14 mouse cellular contexts compared by ENCODE assay signal in genomic region chr7:25047363-25047762, GRCm38 (mm10). TPM values are rescaled to one million over a fixed set of nuclear protein-coding genes. Genes with fewer than 3 reads are reported as not detected.
A peak's percentile ranks its signal among the peaks of the same experiment; 100 is the strongest.
DNase-seq lines count a peak whose midpoint lies in the region; ATAC-seq and TF ChIP-seq lines count a peak whose summit lies in the region.
"Had no signal": no experiment of that assay in that cellular context is flagged by ENCODE, and none has a peak within 500 bp of the region (broad histone marks: within the 10 kb centered on the region; RNA-seq: fewer than 3 reads in every experiment).

No protein-coding gene starts in this region.

- H3K36me3 ChIP-seq in C2C12 (ENCODE audit: control insufficient read depth, insufficient read depth), result no peaks in the 10 kb centered on the region
- peaks cover 13% of the 10 kb centered on the region for H3K36me3 ChIP-seq in midbrain, embryonic 11.5 days (ENCODE audit: control insufficient read depth, insufficient read depth, low read length)

- H3K9me3 ChIP-seq in midbrain, embryonic 11.5 days (ENCODE audit: control insufficient read depth, low read length), result no peaks in the 10 kb centered on the region
- H3K9me3 ChIP-seq: embryonic facial prominence, embryonic 15.5 days; G1E had no signal

- H3K9ac ChIP-seq in midbrain, embryonic 11.5 days (ENCODE audit: low read length), result no peak overlapping the region
- H3K9ac ChIP-seq: embryonic facial prominence, embryonic 15.5 days had no signal

- no peak overlapping the region for H3K4me2 ChIP-seq in midbrain, embryonic 11.5 days
- H3K4me2 ChIP-seq: embryonic facial prominence, embryonic 15.5 days; liver, embryonic 11.5 days had no signal

- no peaks in the 10 kb centered on the region for H3K27me3 ChIP-seq in C2C12 (ENCODE audit: control insufficient read depth, insufficient read depth, insufficient read length)
- no peaks in the 10 kb centered on the region for H3K27me3 ChIP-seq in midbrain, embryonic 11.5 days (ENCODE audit: control insufficient read depth, insufficient read depth, low read length)
- H3K27me3 ChIP-seq: embryonic facial prominence, embryonic 15.5 days had no signal

- H3K27ac ChIP-seq in midbrain, embryonic 11.5 days (ENCODE audit: low read depth, low read length), result no peak overlapping the region
- H3K27ac ChIP-seq: embryonic facial prominence, embryonic 15.5 days had no signal

- 91% methylated on average over 8 of the region's 8 CpGs for WGBS in midbrain, embryonic 11.5 days

- ATAC-seq in frontal cortex, adult (ENCODE audit: low TSS enrichment), result peak; percentile 44; the same call in 1 of the 2 replicates
- ATAC-seq in midbrain, embryonic 11.5 days (ENCODE audit: low FRiP score), result no peak
- ATAC-seq: inflammation-experienced regulatory T-cells, adult 6 months had no signal

- H3K79me2 ChIP-seq in C2C12 (ENCODE audit: control insufficient read depth, insufficient read depth), result no peaks in the 10 kb centered on the region

- H3K4me3 ChIP-seq in C2C12 (ENCODE audit: insufficient read depth, poor library complexity, severe bottlenecking), result no peak overlapping the region
- no peak overlapping the region for H3K4me3 ChIP-seq in midbrain, embryonic 11.5 days (ENCODE audit: low read depth, low read length)
- H3K4me3 ChIP-seq: embryonic facial prominence, embryonic 15.5 days had no signal

- no peak for DNase-seq in frontal cortex, postnatal 25 days (ENCODE audit: low spot score in 2 of 2)
- DNase-seq in adrenal gland, adult 8-10 months, result peak; percentile 71
- DNase-seq in layer of hippocampus, postnatal 14 days (ENCODE audit: low spot score in 2 of 2), result peak; percentile 43 to 68
- DNase-seq in heart, postnatal 36 days, result no peak
- DNase-seq in midbrain, embryonic 11.5 days (ENCODE audit: low spot score, missing footprints), result no peak
- DNase-seq: heart, postnatal 10 days; kidney, postnatal 25 days; thymus, postnatal 4 days had no signal

- no peaks in the 10 kb centered on the region for H3K79me3 ChIP-seq in C2C12 (ENCODE audit: low read depth)

- TF ChIP-seq CTCF in C2C12 (IDR thresholded peaks at IDR 0.05; ENCODE audit: control insufficient read depth, insufficient read depth, insufficient read length), result no peak

- H3K4me1 ChIP-seq in midbrain, embryonic 11.5 days (ENCODE audit: control insufficient read depth, insufficient read depth, low read length), result no peaks in the 10 kb centered on the region
- H3K4me1 ChIP-seq: embryonic facial prominence, embryonic 15.5 days had no signal

- intact Hi-C loops in heart, postnatal 36 days (cut with DNase I), result no loop called here

- H3ac ChIP-seq in C2C12 (ENCODE audit: control insufficient read depth, insufficient read length, low read depth), result no peak overlapping the region

TF ChIP-seq in C2C12, 6 proteins besides CTCF, POLR2A, EP300 and RAD21:
- TF ChIP-seq USF1 (IDR thresholded peaks at IDR 0.05; ENCODE audit: low read depth) (no peak), MAX (IDR thresholded peaks at IDR 0.05) (peak; percentile 31), MYOG (IDR thresholded peaks at IDR 0.05; ENCODE audit: control insufficient read depth, extremely low read depth, insufficient read length) (no peak), MYOD1 (IDR thresholded peaks at IDR 0.05; ENCODE audit: control insufficient read depth, insufficient read length, low read depth) (no peak), CEBPB (IDR thresholded peaks at IDR 0.05; ENCODE audit: low read depth) (no peak), FOSL1 (IDR thresholded peaks at IDR 0.05; ENCODE audit: insufficient read depth, low read length, poor library complexity, severe bottlenecking) (no peak)

RNA-seq across cellular contexts. Expression of gene Grik5, which starts 24.8 kb away (rescaled TPM):
- 9.8 TPM for polyA plus RNA-seq in C2C12 (2012; fragmentation: generic; extraction: Trizol)
- 10 to 100 TPM; 13.8 to 43.0 (median 24.7) TPM for total RNA-seq in adrenal gland, adult 8-10 months (2022)
- 100 to 1,000 TPM; 258 to 270 TPM for total RNA-seq in layer of hippocampus, postnatal 14 days (2021)
- 1 to 10 TPM; 4.4 to 5.7 TPM for total RNA-seq in heart, postnatal 36 days (2021)
- polyA plus RNA-seq in midbrain, embryonic 11.5 days (2014; fragmentation: Nextera tagmentation; extraction: Ambion mirVana), result 8.7 and 9.3 TPM in 2 replicates

RNA-seq across cellular contexts. Expression of gene Zfp574, which starts 25.0 kb away (rescaled TPM):
- polyA plus RNA-seq in C2C12 (2012; fragmentation: generic; extraction: Trizol), result 15.5 TPM
- total RNA-seq in adrenal gland, adult 8-10 months (2022), result 10 to 100 TPM; 20.2 to 25.0 (median 22.1) TPM
- total RNA-seq in layer of hippocampus, postnatal 14 days (2021), result 10 to 100 TPM; 25.0 to 26.1 TPM
- 10 to 100 TPM in 1 of 2 experiments, 1 to 10 TPM in 1; 9.8 to 10.7 TPM for total RNA-seq in heart, postnatal 36 days (2021)
- polyA plus RNA-seq in midbrain, embryonic 11.5 days (2014; fragmentation: Nextera tagmentation; extraction: Ambion mirVana), result 20.3 and 22.9 TPM in 2 replicates

RNA-seq across cellular contexts. Expression of gene Atp1a3, which starts 41.6 kb away (rescaled TPM):
- 0.22 TPM for polyA plus RNA-seq in C2C12 (2012; fragmentation: generic; extraction: Trizol)
- 100 to 1,000 TPM in 2 of 4 experiments, 10 to 100 TPM in 2; 46.3 to 149 (median 91.8) TPM for total RNA-seq in adrenal gland, adult 8-10 months (2022)
- 1,000 to 10,000 TPM; 2,620 to 2,738 TPM for total RNA-seq in layer of hippocampus, postnatal 14 days (2021)
- under 1 TPM; 0.35 to 0.67 TPM for total RNA-seq in heart, postnatal 36 days (2021)
- polyA plus RNA-seq in midbrain, embryonic 11.5 days (2014; fragmentation: Nextera tagmentation; extraction: Ambion mirVana), result 34.4 and 36.0 TPM in 2 replicates

Comparison
In these comparisons a context has a peak if more than half of its experiments do, and no peak if none do; other contexts are left out.
1. DNase-seq: peak in adrenal gland, adult 8-10 months (single experiment) and layer of hippocampus, postnatal 14 days (2 of 2); none in frontal cortex, postnatal 25 days (0 of 2), heart, postnatal 36 days (0 of 2) and midbrain, embryonic 11.5 days (single experiment).
2. RNA of gene Grik5, which starts 24.8 kb away (total RNA-seq): 258 to 270 TPM in layer of hippocampus, postnatal 14 days; 13.8 to 43.0 TPM in adrenal gland, adult 8-10 months and 4.4 to 5.7 TPM in heart, postnatal 36 days; every median in the first group is over 4 times any median in the second.
3. RNA of gene Atp1a3, which starts 41.6 kb away (total RNA-seq): 2,620 to 2,738 TPM in layer of hippocampus, postnatal 14 days and 46.3 to 149 TPM in adrenal gland, adult 8-10 months; 0.35 to 0.67 TPM in heart, postnatal 36 days; every median in the first group is over 10 times any median in the second.